Mouse (Mus musculus) neural tube, embryonic 14.5 days (tissue): Measurements from ENCODE around the gene Tbc1d10c. TPM values are rescaled to one million over a fixed set of nuclear protein-coding genes. Genes with fewer than 3 reads are reported as not detected.

Source experiments
- ATAC-seq: fragments of 200-750 bp; cut with Nextera tagmentation; 2 replicates; pipeline ENCODE4 v1.8.0; 2017; ENCODE audit warnings: low read depth, mild to moderate bottlenecking, moderate TSS enrichment, moderate library complexity
- H3K27ac ChIP-seq: fragments of 300-500 bp; sonication (generic); 2 replicates; pipeline ENCODE4 v1.5.1; 2014; ENCODE audit warnings: low read depth, mild to moderate bottlenecking, control low read depth, low read length, moderate library complexity, mixed read lengths
- H3K27me3 ChIP-seq: fragments of 300-500 bp; sonication (generic); 2 replicates; pipeline ENCODE4 v1.6.1; 2014; ENCODE audit warnings: low read length; ENCODE audit not compliant: control insufficient read depth, insufficient read depth
- H3K36me3 ChIP-seq: fragments of 300-500 bp; sonication (generic); 2 replicates; pipeline ENCODE4 v1.6.1; 2014; ENCODE audit warnings: low read length, mixed read lengths; ENCODE audit not compliant: control insufficient read depth, insufficient read depth
- H3K4me1 ChIP-seq: fragments of 300-500 bp; sonication (generic); 2 replicates; pipeline ENCODE4 v1.6.1; 2014; ENCODE audit warnings: low read length; ENCODE audit not compliant: control insufficient read depth, insufficient read depth
- H3K4me2 ChIP-seq: fragments of 300-500 bp; sonication (generic); 2 replicates; pipeline ENCODE4 v1.6.1; 2014; ENCODE audit warnings: mild to moderate bottlenecking, low read depth, low read length, control low read depth
- H3K4me3 ChIP-seq: fragments of 300-500 bp; sonication (generic); 2 replicates; pipeline ENCODE4 v1.5.1; 2014; ENCODE audit warnings: low read depth, low read length, control low read depth, mixed read lengths
- H3K9ac ChIP-seq: fragments of 300-500 bp; sonication (generic); replicated peaks from 2 replicates; pipeline ENCODE4 v1.6.1; 2014; ENCODE audit warnings: low read depth, mild to moderate bottlenecking, control low read depth, low read length, mixed read lengths
- H3K9me3 ChIP-seq: fragments of 300-500 bp; sonication (generic); 2 replicates; pipeline ENCODE4 v1.6.1; 2016; ENCODE audit warnings: low read length; ENCODE audit not compliant: control insufficient read depth
- WGBS: fragments of 180-500 bp; shearing (Covaris S2); extraction: QIAGEN DNeasy Blood & Tissue Kit; methylation state at CpG from one replicate; pipeline ENCODE4 v1.1.7; 2014; 5-methylcytosine and 5-hydroxymethylcytosine counted together
- polyA plus RNA-seq: library from polyadenylated mRNA; unstranded; fragments of >200 nt; fragmentation: Nextera tagmentation; extraction: Ambion mirVana; gene quantifications from 2 replicates; pipeline ENCODE4 v1.2.1, GENCODE M21; 2014

Gene Tbc1d10c
- polyA plus RNA-seq, 1 experiment from 2014 or later: 1.1 TPM

GRCm38 (mm10) chr19:4159049-4159448 is 32.0 kb downstream of the Tbc1d10c start:
- Histone ChIP-seq H3K9ac (no peak overlapping the region), H3K4me3 (no peak overlapping the region), H3K27me3 (no peaks in the 10 kb centered on the region), H3K4me1 (peaks cover 10% of the 10 kb centered on the region), H3K36me3 (peaks cover 45% of the 10 kb centered on the region), H3K4me2 (no peak overlapping the region), H3K9me3 (no peaks in the 10 kb centered on the region), H3K27ac (no peak overlapping the region)
- 94% methylated on average over 8 of the region's 8 CpGs for WGBS
- no peak for ATAC-seq

DNA sequence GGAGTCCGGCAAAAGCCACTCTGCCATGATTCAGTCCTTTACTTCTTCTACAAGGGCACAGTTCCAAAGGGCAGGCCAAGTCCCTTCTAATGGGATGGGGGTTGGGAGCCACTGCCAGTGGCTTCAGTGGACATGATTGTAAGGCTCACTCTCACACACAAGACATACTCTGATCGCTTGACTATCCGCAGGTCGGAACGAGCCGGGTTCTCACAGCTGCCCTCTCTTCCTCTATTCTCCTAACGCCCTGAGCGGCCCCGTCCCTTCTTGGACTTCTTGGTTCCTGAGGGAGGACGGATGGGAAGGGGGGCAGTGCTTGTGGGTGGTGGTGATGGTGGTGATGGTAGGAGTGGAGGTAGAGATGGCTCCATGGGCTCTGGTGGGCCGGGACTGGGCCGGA is 34.3 kb downstream of the Tbc1d10c start:
- H3K4me3 ChIP-seq: no peak overlapping the region
- no peak overlapping the region for H3K4me2 ChIP-seq
- H3K27ac ChIP-seq: no peak overlapping the region
- ATAC-seq: no peak
- 91% methylated on average over 12 of the region's 12 CpGs for WGBS
- H3K9me3 ChIP-seq: no peaks in the 10 kb centered on the region
- no peaks in the 10 kb centered on the region for H3K4me1 ChIP-seq
- H3K36me3 ChIP-seq: peaks cover 45% of the 10 kb centered on the region
- H3K9ac ChIP-seq: no peak overlapping the region
- H3K27me3 ChIP-seq: no peaks in the 10 kb centered on the region

GRCm38 (mm10) chr19:4156073-4156579 is 35.0 kb downstream of the Tbc1d10c start:
- no peak for ATAC-seq
- no peak overlapping the region for H3K4me2 ChIP-seq
- H3K9me3 ChIP-seq: no peaks in the 10 kb centered on the region
- no peak overlapping the region for H3K27ac ChIP-seq
- 64% methylated on average over 20 of the region's 20 CpGs for WGBS
- H3K4me3 ChIP-seq: no peak overlapping the region
- no peaks in the 10 kb centered on the region for H3K4me1 ChIP-seq
- peaks cover 45% of the 10 kb centered on the region for H3K36me3 ChIP-seq
- H3K9ac ChIP-seq: no peak overlapping the region
- H3K27me3 ChIP-seq: no peaks in the 10 kb centered on the region

GRCm38 (mm10) chr19:4155223-4156072 is 35.6 kb downstream of the Tbc1d10c start:
- no peak for ATAC-seq
- no peaks in the 10 kb centered on the region for H3K9me3 ChIP-seq
- H3K4me1 ChIP-seq: no peaks in the 10 kb centered on the region
- peaks cover 49% of the 10 kb centered on the region for H3K36me3 ChIP-seq
- no peak overlapping the region for H3K9ac ChIP-seq
- 67% methylated on average over 6 of the region's 6 CpGs for WGBS
- H3K4me2 ChIP-seq: no peak overlapping the region
- H3K4me3 ChIP-seq: no peak overlapping the region
- no peaks in the 10 kb centered on the region for H3K27me3 ChIP-seq
- H3K27ac ChIP-seq: no peak overlapping the region

DNA sequence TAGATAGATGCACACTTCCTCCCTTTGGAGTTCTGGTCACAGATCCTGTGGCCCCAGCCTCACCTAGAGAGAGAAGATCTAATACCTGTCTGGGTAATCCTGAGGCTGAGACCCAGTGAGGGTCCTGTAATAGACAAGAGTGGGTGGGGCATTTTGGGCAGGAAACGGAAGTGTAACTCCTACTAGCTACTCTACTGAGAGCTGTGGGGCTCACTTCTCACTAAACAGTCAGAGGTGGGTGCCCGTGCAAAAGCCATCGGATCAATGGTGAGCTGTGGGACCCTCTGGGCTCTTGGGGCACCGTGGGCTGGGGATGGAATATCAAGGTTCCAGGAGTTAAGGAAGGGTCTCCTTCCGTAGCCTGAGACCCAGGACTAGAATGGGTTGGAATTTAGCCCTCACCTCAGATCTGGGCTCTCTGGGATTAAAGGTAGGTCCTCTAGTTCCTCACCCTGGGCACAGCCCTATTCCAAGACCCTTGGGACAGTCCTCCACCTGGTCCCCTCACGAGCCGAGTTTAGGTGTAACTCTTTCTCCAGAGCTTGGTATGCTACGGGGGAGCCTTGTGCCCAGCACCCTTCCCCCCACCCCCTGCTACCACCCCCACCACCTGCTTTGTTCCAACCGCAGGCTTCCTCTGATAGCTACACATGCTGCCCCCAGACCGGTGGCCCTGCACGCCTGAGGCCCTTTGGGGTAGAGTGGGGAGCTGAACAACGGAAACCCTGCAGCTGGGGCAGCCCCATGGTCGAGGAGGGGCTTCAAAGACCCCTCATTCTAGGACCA is 36.5 kb downstream of the Tbc1d10c start:
- Histone ChIP-seq H3K27me3 (no peaks in the 10 kb centered on the region), H3K27ac (no peak overlapping the region), H3K4me2 (no peak overlapping the region), H3K9me3 (no peaks in the 10 kb centered on the region), H3K36me3 (peaks cover 50% of the 10 kb centered on the region), H3K4me1 (peaks cover 5% of the 10 kb centered on the region), H3K9ac (no peak overlapping the region), H3K4me3 (no peak overlapping the region)
- WGBS: 86% methylated on average over 13 of the region's 13 CpGs
- no peak for ATAC-seq

GRCm38 (mm10) chr19:4153232-4153654 is 37.8 kb downstream of the Tbc1d10c start, which contains the start of gene Ptprcap:
Gene Ptprcap, plus strand, starts transcription at chr19:4153604.
- Histone ChIP-seq H3K36me3 (peaks cover 36% of the 10 kb centered on the region), H3K4me3 (no peak within 1 kb of the TSS), H3K9me3 (no peaks in the 10 kb centered on the region), H3K27me3 (no peaks in the 10 kb centered on the region), H3K4me1 (peaks cover 14% of the 10 kb centered on the region), H3K27ac (no peak within 1 kb of the TSS), H3K9ac (no peak within 1 kb of the TSS), H3K4me2 (no peak within 1 kb of the TSS)
- 84% methylated on average over 11 of the region's 11 CpGs for WGBS
- ATAC-seq: no peak

- no peak overlapping the region for H3K27ac ChIP-seq
- ATAC-seq: no peak
- H3K27me3 ChIP-seq: no peaks in the 10 kb centered on the region
- peaks cover 30% of the 10 kb centered on the region for H3K36me3 ChIP-seq
- WGBS: 87% methylated on average over 8 of the region's 8 CpGs
- H3K4me2 ChIP-seq: no peak overlapping the region
- no peak overlapping the region for H3K9ac ChIP-seq
- H3K9me3 ChIP-seq: no peaks in the 10 kb centered on the region
- no peak overlapping the region for H3K4me3 ChIP-seq
- peaks cover 20% of the 10 kb centered on the region for H3K4me1 ChIP-seq
These were observed 38.4 kb downstream of the Tbc1d10c start for GRCm38 (mm10) chr19:4152445-4153231.

GRCm38 (mm10) chr19:4151898-4152297 is 39.2 kb downstream of the Tbc1d10c start:
- Histone ChIP-seq H3K4me1 (peaks cover 20% of the 10 kb centered on the region), H3K4me2 (no peak overlapping the region), H3K27me3 (no peaks in the 10 kb centered on the region), H3K9me3 (no peaks in the 10 kb centered on the region), H3K27ac (no peak overlapping the region), H3K36me3 (peaks cover 24% of the 10 kb centered on the region; the same call in 1 of the 2 replicates), H3K4me3 (no peak overlapping the region), H3K9ac (no peak overlapping the region)
- 84% methylated on average over 5 of the region's 5 CpGs for WGBS
- no peak for ATAC-seq
